Mouse (Mus musculus): ENCODE measurements at regions not wholly inside any gene's neighbourhood (a gene's known extent, or its start where the extent isn't known, plus 50 kb on each side); places are given as distances from the start of the nearest gene placed in this dataset.

DNA sequence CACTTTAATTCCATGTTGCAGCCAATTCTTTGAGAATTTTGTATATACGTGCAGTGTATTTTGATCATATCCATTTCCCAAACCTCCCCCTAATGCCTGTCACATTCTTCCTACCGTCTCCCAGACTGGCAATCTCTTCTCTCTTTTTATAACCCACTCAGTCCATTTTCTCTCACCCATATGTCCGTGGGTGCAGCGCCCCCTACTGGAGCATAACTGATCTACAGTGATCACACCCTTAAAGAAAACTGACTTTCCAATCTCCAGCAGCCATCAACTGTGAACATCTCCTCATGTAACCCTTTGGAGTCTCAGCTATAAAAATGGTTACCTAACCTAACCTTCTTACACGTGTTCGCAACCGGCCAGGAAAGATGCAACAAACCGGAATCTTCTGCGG, 123.0 kb upstream of the Slc7a14 start:
- H3K9me3 ChIP-seq (ENCODE audit: control insufficient read depth, low read length): no peaks in the 10 kb centered on the region
- H3K36me3 ChIP-seq (ENCODE audit: control insufficient read depth, insufficient read depth, low read length): no peaks in the 10 kb centered on the region
- no peaks in the 10 kb centered on the region for H3K4me1 ChIP-seq (ENCODE audit: control insufficient read depth, insufficient read depth, low read length)
- DNase-seq (ENCODE audit: low spot score) (no peak), ATAC-seq (ENCODE audit: insufficient number of reproducible peaks, low FRiP score, low TSS enrichment, low read depth) (no peak)
- H3K9ac ChIP-seq (ENCODE audit: low read length): no peak overlapping the region
- no peak overlapping the region for H3K4me3 ChIP-seq (ENCODE audit: low read depth, low read length)
- H3K27me3 ChIP-seq (ENCODE audit: control insufficient read depth, insufficient read depth, low read length): no peaks in the 10 kb centered on the region
- no peak overlapping the region for H3K27ac ChIP-seq (replicated peaks; ENCODE audit: low read depth, low read length)
- WGBS: 85% methylated on average over 9 of the region's 9 CpGs
- no peak overlapping the region for H3K4me2 ChIP-seq (ENCODE audit: low read depth, severe bottlenecking)

DNA sequence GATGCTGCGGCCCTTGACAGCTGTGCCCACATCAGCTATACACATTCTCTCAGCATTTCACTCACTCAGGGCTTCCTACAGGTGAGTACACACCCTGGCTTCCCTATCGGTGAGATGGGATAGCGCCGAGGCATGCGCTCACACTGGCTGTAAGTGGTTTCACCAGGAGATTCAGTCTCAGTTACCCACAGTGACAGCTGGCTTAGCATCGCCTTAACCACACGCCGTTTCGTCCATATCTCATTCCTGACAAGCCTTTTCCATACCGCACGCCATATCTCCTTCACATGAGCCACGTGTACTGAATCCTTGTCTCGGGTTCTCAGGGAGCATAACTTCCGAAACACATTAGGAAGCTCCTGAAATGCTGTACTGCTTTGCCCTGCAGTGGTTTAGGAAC, 113.3 kb upstream of the Slc7a14 start:
- H3K27ac ChIP-seq (replicated peaks; ENCODE audit: low read depth, low read length): no peak overlapping the region
- H3K4me2 ChIP-seq (ENCODE audit: low read depth, severe bottlenecking): no peak overlapping the region
- no peaks in the 10 kb centered on the region for H3K9me3 ChIP-seq (ENCODE audit: control insufficient read depth, low read length)
- no peaks in the 10 kb centered on the region for H3K36me3 ChIP-seq (ENCODE audit: control insufficient read depth, insufficient read depth, low read length)
- no peaks in the 10 kb centered on the region for H3K27me3 ChIP-seq (ENCODE audit: control insufficient read depth, insufficient read depth, low read length)
- WGBS: 91% methylated on average over 14 of the region's 14 CpGs
- H3K9ac ChIP-seq (ENCODE audit: low read length): no peak overlapping the region
- DNase-seq (ENCODE audit: low spot score): no peak
- H3K4me1 ChIP-seq (ENCODE audit: control insufficient read depth, insufficient read depth, low read length): no peaks in the 10 kb centered on the region
- H3K4me3 ChIP-seq (ENCODE audit: low read depth, low read length): no peak overlapping the region
- ATAC-seq (ENCODE audit: insufficient number of reproducible peaks, low FRiP score, low TSS enrichment, low read depth): no peak

DNA sequence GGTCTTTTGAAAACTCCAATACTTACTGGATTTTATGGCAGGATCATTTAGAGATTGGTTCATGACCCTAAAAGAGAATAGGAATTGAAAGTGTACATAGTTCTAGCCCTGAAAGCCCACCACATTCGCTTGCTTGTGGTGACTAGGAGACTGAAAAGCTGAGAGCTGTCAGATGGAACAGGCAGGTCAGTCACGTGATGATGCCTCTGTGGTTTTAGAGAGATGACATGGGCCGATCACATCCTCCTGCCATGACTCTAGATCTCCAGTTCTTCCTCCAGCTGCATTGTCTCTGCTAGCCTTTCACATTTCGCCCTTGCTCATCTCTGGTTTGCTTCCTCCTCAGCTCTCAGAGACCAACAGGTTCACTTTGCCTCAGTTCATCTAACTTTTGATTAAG, 98.6 kb upstream of the Slc7a14 start:
- ATAC-seq (ENCODE audit: insufficient number of reproducible peaks, low FRiP score, low TSS enrichment, low read depth): no peak
- H3K27ac ChIP-seq (replicated peaks; ENCODE audit: low read depth, low read length): no peak overlapping the region
- no peaks in the 10 kb centered on the region for H3K36me3 ChIP-seq (ENCODE audit: control insufficient read depth, insufficient read depth, low read length)
- no peak overlapping the region for H3K4me3 ChIP-seq (ENCODE audit: low read depth, low read length)
- H3K4me1 ChIP-seq (ENCODE audit: control insufficient read depth, insufficient read depth, low read length): no peaks in the 10 kb centered on the region
- H3K4me2 ChIP-seq (ENCODE audit: low read depth, severe bottlenecking): no peak overlapping the region
- no peaks in the 10 kb centered on the region for H3K9me3 ChIP-seq (ENCODE audit: control insufficient read depth, low read length)
- no peak overlapping the region for H3K9ac ChIP-seq (ENCODE audit: low read length)
- no peak for DNase-seq (ENCODE audit: low spot score)
- WGBS: 90% methylated on average over 4 of the region's 4 CpGs
- no peaks in the 10 kb centered on the region for H3K27me3 ChIP-seq (ENCODE audit: control insufficient read depth, insufficient read depth, low read length)

DNA sequence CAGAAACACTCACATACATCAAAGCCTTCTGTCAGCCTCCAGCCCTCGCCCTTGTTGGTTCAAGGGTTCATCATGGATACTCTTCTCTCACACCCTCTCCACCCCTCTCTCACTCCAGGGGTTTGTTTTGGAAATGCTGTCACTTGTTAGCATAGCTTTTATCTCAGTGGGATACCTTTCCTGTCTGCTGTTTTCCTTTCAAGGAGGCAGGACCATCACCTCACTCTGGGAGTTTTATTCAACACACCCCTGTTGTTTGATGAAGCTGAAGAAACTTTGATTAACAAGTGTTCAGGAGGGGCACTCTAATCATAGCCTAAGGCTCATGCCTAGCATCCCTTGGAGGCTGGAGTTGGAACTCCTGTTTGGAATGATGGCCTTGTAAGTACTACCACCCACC, 95.7 kb upstream of the Slc7a14 start:
- ATAC-seq (ENCODE audit: insufficient number of reproducible peaks, low FRiP score, low TSS enrichment, low read depth) (no peak), DNase-seq (ENCODE audit: low spot score) (no peak)
- H3K9ac ChIP-seq (ENCODE audit: low read length): no peak overlapping the region
- 15% methylated on average over 1 of the region's 1 CpGs for WGBS
- H3K4me1 ChIP-seq (ENCODE audit: control insufficient read depth, insufficient read depth, low read length): no peaks in the 10 kb centered on the region
- no peak overlapping the region for H3K4me3 ChIP-seq (ENCODE audit: low read depth, low read length)
- H3K27me3 ChIP-seq (ENCODE audit: control insufficient read depth, insufficient read depth, low read length): no peaks in the 10 kb centered on the region
- no peaks in the 10 kb centered on the region for H3K36me3 ChIP-seq (ENCODE audit: control insufficient read depth, insufficient read depth, low read length)
- H3K27ac ChIP-seq (replicated peaks; ENCODE audit: low read depth, low read length): no peak overlapping the region
- H3K4me2 ChIP-seq (ENCODE audit: low read depth, severe bottlenecking): no peak overlapping the region
- no peaks in the 10 kb centered on the region for H3K9me3 ChIP-seq (ENCODE audit: control insufficient read depth, low read length)

DNA sequence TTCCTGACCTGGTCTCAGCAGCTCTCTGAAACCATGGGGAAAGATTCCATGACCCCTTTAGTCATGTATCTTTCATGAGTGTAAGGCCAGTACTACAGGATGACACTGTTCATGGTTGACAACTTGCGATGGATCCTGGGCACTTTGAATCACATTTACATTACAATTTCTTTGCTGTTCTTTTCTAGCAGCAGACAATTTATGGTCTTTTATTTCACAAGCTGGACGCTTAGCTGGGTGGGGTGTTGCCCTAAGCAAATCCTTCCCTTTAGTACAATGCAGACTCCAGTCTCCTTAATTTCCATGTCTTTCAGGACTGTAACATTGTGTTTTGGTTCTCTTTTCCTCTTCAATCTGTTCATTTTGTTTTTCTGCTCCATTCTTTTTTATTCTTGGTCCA, 89.0 kb upstream of the Slc7a14 start:
- no peak overlapping the region for H3K9ac ChIP-seq (ENCODE audit: low read length)
- no peak for DNase-seq (ENCODE audit: low spot score)
- no peaks in the 10 kb centered on the region for H3K27me3 ChIP-seq (ENCODE audit: control insufficient read depth, insufficient read depth, low read length)
- no peaks in the 10 kb centered on the region for H3K9me3 ChIP-seq (ENCODE audit: control insufficient read depth, low read length)
- 86% methylated on average over 2 of the region's 2 CpGs for WGBS
- no peaks in the 10 kb centered on the region for H3K36me3 ChIP-seq (ENCODE audit: control insufficient read depth, insufficient read depth, low read length)
- H3K4me1 ChIP-seq (ENCODE audit: control insufficient read depth, insufficient read depth, low read length): no peaks in the 10 kb centered on the region
- no peak overlapping the region for H3K27ac ChIP-seq (replicated peaks; ENCODE audit: low read depth, low read length)
- H3K4me3 ChIP-seq (ENCODE audit: low read depth, low read length): no peak overlapping the region
- ATAC-seq (ENCODE audit: insufficient number of reproducible peaks, low FRiP score, low TSS enrichment, low read depth): no peak
- no peak overlapping the region for H3K4me2 ChIP-seq (ENCODE audit: low read depth, severe bottlenecking)

DNA sequence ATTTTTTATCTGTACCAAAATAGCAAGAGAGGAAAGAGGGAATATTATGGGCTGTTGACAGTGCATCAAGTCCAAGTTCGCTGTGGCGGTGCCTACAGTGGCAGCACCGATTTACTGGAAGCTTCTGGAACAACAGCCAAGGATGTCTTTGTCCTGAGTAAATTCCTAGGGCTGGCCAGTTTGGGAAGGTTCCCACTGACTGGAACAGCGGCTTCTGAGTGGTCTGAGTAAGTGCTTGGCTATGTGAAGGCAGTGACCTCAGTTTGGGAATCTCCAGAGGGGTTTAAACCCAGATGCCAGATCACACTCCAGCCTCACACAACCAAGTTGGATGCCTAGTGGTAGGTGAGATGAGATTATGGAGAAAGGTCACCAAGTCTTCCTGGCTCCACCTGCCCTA, 84.4 kb upstream of the Slc7a14 start:
- DNase-seq (ENCODE audit: low spot score) (no peak), ATAC-seq (ENCODE audit: insufficient number of reproducible peaks, low FRiP score, low TSS enrichment, low read depth) (no peak)
- Histone ChIP-seq H3K9ac (ENCODE audit: low read length) (no peak overlapping the region), H3K4me2 (ENCODE audit: low read depth, severe bottlenecking) (no peak overlapping the region), H3K27ac (replicated peaks; ENCODE audit: low read depth, low read length) (no peak overlapping the region), H3K27me3 (ENCODE audit: control insufficient read depth, insufficient read depth, low read length) (no peaks in the 10 kb centered on the region), H3K9me3 (ENCODE audit: control insufficient read depth, low read length) (no peaks in the 10 kb centered on the region), H3K36me3 (ENCODE audit: control insufficient read depth, insufficient read depth, low read length) (no peaks in the 10 kb centered on the region), H3K4me3 (ENCODE audit: low read depth, low read length) (no peak overlapping the region), H3K4me1 (ENCODE audit: control insufficient read depth, insufficient read depth, low read length) (no peaks in the 10 kb centered on the region)
- 97% methylated on average over 4 of the region's 4 CpGs for WGBS

DNA sequence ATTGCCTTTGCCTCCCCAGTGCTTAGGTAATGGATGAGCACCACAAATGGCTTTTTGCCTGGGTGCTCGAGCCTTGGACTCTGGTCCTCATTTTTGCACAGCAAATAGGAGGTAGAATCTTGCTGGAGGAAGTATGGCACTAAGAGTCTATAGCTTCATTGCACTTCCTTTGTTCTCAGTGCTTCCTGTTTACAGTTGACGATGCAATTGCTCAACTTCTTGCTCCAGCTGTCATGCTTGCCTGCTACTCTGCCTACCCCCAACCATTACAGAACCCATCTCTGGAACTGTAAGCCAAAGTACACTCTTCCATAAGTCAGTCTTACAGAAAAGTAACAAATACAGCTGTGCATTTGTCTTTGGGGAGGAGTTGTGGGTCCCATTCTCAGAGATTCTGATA, 79.8 kb upstream of the Slc7a14 start:
- no peak overlapping the region for H3K4me2 ChIP-seq (ENCODE audit: low read depth, severe bottlenecking)
- WGBS: 80% methylated on average over 2 of the region's 2 CpGs
- H3K36me3 ChIP-seq (ENCODE audit: control insufficient read depth, insufficient read depth, low read length): no peaks in the 10 kb centered on the region
- DNase-seq (ENCODE audit: low spot score) (no peak), ATAC-seq (ENCODE audit: insufficient number of reproducible peaks, low FRiP score, low TSS enrichment, low read depth) (no peak)
- H3K27me3 ChIP-seq (ENCODE audit: control insufficient read depth, insufficient read depth, low read length): no peaks in the 10 kb centered on the region
- no peaks in the 10 kb centered on the region for H3K9me3 ChIP-seq (ENCODE audit: control insufficient read depth, low read length)
- no peak overlapping the region for H3K27ac ChIP-seq (replicated peaks; ENCODE audit: low read depth, low read length)
- H3K4me1 ChIP-seq (ENCODE audit: control insufficient read depth, insufficient read depth, low read length): no peaks in the 10 kb centered on the region
- no peak overlapping the region for H3K9ac ChIP-seq (ENCODE audit: low read length)
- H3K4me3 ChIP-seq (ENCODE audit: low read depth, low read length): no peak overlapping the region

DNA sequence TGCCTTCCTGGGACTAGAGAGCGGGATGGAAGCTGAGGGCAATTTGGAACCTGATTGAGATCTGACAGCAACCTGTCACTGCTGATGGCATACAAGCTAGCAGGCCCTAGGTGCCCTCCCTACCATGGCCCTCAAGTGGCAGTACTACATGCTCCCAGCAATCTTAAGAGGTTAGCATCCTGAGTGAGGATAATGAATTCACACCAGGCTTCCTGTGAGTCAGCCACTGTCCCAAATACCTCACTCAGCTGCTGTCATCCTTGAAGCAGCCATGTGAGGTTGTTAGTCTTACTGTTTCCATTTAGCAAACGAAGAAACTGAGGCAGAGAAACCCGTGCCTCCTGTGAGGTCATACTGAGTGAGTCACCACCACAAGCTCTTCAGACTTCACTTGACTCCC, 65.5 kb upstream of the Slc7a14 start:
- Histone ChIP-seq H3K4me3 (ENCODE audit: low read depth, low read length) (no peak overlapping the region), H3K27ac (replicated peaks; ENCODE audit: low read depth, low read length) (no peak overlapping the region), H3K4me1 (ENCODE audit: control insufficient read depth, insufficient read depth, low read length) (no peaks in the 10 kb centered on the region), H3K9ac (ENCODE audit: low read length) (no peak overlapping the region), H3K27me3 (ENCODE audit: control insufficient read depth, insufficient read depth, low read length) (no peaks in the 10 kb centered on the region), H3K4me2 (ENCODE audit: low read depth, severe bottlenecking) (no peak overlapping the region), H3K9me3 (ENCODE audit: control insufficient read depth, low read length) (no peaks in the 10 kb centered on the region), H3K36me3 (ENCODE audit: control insufficient read depth, insufficient read depth, low read length) (no peaks in the 10 kb centered on the region)
- DNase-seq (ENCODE audit: low spot score): no peak
- no peak for ATAC-seq (ENCODE audit: insufficient number of reproducible peaks, low FRiP score, low TSS enrichment, low read depth)
- 77% methylated on average over 3 of the region's 3 CpGs for WGBS

DNA sequence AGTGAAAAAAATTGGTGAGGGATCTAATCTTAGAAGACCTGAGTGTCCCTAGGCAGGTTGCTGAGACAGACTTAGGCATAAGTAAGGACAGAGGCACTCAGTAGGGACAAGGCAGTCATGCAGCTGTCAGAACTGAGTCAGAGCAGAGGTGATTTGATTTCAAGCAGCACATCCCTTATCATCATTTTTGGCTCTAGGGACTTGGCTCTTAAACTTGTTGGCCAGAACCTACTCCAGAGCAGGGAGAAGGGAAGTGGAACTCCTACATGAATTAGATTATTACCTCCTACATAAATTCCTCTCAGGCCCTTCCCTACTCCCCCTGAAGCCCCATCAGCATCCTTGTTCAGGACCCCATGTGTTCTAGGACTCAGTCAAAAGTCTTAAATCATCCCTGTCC, 63.9 kb upstream of the Slc7a14 start:
- no peak overlapping the region for H3K9ac ChIP-seq (ENCODE audit: low read length)
- H3K36me3 ChIP-seq (ENCODE audit: control insufficient read depth, insufficient read depth, low read length): no peaks in the 10 kb centered on the region
- no peak for ATAC-seq (ENCODE audit: insufficient number of reproducible peaks, low FRiP score, low TSS enrichment, low read depth)
- H3K27me3 ChIP-seq (ENCODE audit: control insufficient read depth, insufficient read depth, low read length): no peaks in the 10 kb centered on the region
- no peak for DNase-seq (ENCODE audit: low spot score)
- H3K27ac ChIP-seq (replicated peaks; ENCODE audit: low read depth, low read length): no peak overlapping the region
- no peaks in the 10 kb centered on the region for H3K9me3 ChIP-seq (ENCODE audit: control insufficient read depth, low read length)
- H3K4me3 ChIP-seq (ENCODE audit: low read depth, low read length): no peak overlapping the region
- H3K4me2 ChIP-seq (ENCODE audit: low read depth, severe bottlenecking): no peak overlapping the region
- H3K4me1 ChIP-seq (ENCODE audit: control insufficient read depth, insufficient read depth, low read length): no peaks in the 10 kb centered on the region
